Mouse (Mus musculus) ovary, adult 18-20 months (tissue): ENCODE data around the gene Cacna1e.

Experiments used
- DNase-seq: peaks from one replicate; pipeline ENCODE4 v3.0.0; 2022; ENCODE audit warnings: low spot score, mixed read lengths

Cacna1e gene

DNA sequence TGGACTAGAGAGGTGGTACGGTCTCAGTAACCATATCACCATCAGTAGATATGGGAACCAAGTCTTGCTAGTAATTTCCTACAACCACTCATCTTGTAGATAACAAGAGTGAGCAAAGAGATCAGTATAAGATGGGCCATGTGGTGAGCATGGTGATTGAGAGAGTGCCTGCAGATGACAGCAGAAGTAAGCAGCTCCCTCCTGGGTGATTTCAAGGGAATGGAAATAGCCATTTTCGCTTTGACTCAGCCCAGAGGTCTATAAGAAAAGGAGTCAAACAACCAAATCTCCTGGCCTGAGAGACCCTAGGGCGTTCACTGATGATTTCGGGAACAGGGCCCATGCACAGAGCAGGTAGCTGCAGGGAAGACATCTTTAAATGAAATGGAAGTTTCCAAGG lies 45.0 kb downstream of the Cacna1e start:
- no peak for DNase-seq

DNA sequence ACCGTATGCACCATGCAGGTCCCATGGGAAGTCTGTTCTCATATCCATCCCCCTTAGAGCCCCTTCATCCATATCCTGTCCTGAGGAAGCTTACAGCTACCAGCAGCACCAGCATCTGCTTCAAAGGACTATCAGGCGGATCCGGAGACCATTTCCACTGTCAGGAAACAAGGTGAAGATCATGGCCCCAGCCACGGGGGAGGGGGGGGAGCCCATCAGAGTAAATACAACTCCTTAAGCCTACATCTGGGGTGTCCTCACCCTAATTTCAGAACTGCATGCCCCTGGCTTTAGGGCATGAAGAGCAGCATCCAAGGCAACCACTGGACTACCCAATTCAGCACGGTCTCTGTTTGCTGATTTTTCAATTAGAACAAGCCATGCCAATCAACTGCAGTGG lies 47.8 kb downstream of the Cacna1e start:
- DNase-seq: no peak

DNA sequence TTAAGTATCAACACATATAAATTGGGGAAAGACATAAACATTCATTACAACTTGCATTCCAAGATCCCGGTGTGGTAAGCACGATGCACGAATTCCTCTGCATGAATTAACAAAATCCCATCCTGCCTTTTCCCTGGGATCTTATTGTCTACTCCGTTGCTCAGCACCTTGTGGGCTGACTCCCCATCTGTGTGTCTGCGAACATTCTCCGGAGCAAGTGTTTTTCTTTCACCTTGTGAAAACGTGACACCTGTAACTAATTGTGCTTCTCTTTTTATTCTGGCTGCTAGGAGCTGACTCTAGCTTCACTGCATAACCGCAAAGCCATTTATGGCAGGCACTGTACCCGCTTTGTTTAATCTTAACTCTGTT lies 52.1 kb downstream of the Cacna1e start:
- no peak for DNase-seq

DNA sequence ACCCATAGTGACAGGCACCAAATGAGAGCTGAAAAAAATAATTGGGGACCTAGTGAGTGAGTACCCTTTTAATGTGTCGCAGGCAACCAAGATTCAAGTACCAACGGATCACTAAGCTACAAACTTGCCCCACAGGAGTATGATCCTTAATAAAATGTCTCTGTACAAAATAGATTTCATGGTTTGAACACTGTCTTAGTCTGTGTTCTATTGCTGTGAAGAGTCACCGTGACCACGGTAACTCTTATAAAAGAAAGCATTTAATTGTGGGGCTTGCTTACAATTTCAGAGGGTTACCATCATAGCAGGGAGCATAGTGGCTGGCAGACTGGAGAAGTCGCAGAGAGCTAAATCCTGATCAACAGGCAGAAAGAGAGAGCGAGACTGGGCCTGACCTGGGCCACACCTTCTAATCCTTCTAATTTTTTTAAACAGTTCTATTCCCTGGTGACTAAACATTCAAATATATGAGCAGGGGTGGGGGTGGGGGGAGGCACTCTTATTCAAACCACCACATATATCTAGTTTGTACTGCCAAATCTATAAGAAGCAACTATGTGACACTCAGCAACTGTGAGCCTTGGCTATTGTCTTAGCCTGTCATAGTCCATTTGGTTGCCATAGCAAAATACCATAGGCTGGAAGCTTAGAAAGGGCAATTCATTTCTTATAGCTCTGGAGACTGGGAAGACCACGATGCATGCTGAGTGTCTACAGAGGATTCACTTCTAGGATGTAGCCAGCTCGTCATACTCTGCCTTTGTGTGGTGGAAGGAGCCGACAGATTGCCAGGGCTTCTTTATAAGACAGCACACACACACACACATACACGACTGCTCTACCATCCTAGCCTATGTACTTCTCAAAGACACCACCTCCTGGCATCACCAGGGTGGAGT lies 52.8 kb downstream of the Cacna1e start:
- no peak for DNase-seq

DNA sequence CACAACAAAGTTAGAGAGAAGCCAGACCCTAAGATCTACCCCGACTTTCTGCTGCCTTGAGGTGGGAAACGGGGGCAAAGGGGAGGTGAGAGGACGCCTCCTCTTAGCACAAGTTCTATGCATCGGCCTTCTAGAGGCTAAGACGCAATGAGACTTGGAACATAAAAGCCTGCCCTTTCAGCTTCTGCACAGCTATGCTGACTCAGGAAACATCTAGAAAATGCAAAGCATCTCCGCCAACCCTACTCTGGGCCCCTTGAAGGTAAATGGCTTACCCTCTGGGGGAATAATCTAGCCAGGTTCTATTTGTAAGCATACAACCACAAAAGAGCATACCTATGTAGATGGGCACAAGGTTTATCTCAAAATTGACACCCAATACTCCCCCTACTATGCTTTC lies 54.2 kb downstream of the Cacna1e start:
- no peak for DNase-seq

DNA sequence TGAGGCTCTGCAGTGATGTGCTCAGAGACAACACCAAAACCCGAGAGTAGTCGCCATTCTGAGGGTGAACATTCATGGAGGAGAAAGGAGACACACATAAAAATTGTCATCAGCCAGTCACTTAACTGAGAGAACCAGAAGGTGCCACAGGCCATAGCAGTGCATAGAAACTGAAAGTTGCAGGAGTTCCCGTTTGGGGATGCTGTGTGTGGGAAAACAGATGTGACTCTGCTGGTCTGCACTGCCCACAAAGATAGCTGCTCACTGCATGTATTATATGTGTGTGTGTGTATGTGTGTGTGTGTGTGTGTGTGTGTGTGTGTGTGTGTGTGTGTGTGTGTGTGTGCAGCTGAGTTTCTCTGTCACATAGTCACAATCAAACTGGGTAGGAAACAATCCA lies 61.2 kb downstream of the Cacna1e start:
- DNase-seq: no peak

DNA sequence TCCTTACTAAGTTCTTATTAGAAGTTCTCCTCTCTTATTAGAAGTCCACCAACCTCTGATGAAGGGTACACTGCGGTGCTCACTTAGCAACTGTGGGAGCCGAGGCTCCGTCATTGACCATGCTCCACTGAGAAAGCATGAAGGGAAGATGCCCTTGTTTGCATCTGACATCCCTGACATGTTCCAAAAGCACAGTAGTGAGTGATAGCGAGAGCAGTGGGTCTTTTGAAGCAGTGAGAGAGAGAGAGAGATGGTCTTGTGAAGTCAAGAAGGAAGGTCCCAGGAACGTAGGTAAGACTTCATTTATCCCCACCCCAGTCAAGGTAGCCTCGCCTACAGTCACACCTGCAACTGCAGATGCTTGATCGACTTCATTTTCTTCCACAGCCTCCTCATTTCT lies 63.9 kb downstream of the Cacna1e start:
- DNase-seq: no peak

DNA sequence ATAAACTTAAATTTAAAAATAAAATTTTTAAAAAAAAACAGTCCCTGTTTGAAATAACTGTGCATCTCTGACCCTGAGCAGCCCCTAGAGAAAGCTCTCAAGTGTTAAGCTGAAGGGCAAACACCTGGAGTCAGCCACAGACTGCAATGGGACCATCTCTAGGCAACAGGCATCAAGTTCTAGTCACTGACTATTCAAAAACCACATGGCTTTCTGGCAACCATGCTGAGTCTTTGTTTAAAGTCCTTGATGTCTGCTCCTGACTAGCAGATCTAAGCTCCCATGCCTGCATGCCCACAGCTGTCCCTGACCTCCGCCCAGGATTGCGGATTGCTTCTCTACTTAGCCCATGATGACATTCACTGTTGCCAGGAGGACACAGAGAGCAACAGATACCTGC lies 64.3 kb downstream of the Cacna1e start:
- no peak for DNase-seq

DNA sequence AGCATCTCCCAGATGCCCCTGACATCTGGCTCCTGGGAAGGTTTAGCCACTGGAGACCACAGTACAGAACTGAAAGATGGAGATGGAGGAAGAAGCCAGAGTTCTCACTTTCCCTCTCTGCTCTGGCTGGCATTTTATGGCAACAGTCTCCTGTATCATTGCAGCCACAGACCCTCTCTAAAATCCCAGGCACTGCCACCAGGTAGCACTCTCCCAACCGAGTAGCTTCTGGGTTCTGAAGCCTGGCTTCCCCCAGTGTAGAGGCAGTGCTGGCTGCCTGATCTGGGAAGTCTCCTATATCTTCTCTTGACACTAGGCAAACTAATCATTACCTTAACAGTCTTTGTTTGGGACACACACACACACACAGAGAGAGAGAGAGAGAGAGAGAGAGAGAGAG lies 65.6 kb downstream of the Cacna1e start:
- no peak for DNase-seq

DNA sequence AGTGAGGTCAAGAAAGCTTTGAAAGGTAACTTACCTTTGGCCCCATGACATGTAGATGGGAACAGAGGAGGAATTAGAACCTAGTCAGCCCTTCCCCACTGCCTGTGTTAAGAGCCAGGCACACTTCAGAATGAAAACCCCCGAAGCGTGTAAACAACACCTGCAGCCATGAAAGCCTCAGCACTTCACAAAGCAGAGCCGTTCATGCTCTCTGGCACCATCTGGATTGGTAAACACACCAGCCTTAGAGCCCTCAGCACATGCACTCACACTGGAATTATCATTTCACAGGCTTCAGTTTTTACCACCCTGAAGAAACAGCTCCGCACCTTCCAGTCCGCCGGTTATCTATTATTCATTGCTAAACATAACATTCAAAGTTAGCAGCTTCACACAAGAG lies 67.5 kb downstream of the Cacna1e start:
- no peak for DNase-seq

DNA sequence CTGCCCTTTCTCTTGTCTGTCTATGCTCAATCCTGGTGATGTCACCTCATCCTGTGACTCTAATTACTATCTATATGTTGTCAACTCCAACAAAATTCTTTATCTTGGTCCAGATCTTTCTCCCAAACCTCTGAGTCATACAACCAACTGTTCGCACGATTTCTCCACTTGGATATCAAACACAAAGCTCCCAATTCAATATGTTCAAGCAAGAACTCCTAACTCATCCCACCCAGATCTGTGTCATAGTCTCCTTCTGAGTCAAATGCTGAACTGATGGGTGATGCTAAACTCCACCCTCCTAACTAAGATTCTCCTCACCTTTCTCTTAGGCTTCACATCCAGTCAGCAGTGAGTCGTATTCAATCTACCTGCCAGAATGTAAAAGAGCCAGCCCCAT lies 68.0 kb downstream of the Cacna1e start:
- DNase-seq: no peak

DNA sequence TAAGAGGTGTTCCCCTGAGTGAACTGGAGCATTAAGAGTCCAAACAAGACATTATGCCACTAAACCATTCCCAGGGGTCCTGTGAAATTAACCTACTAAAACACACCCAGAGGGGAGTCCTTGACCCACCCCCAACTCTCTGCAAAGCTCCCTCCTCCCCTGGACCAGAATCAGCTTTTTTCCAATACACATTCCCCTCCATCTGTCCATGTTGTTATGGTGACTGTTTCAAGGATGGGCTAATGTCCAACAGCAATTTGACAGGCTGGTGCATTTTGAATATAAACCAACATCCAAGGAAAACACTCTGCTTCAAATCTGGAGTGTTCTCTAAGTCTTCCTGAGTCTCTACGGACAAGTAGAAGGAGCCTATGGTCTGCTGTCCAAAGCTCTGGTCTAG lies 78.6 kb downstream of the Cacna1e start:
- DNase-seq: no peak

DNA sequence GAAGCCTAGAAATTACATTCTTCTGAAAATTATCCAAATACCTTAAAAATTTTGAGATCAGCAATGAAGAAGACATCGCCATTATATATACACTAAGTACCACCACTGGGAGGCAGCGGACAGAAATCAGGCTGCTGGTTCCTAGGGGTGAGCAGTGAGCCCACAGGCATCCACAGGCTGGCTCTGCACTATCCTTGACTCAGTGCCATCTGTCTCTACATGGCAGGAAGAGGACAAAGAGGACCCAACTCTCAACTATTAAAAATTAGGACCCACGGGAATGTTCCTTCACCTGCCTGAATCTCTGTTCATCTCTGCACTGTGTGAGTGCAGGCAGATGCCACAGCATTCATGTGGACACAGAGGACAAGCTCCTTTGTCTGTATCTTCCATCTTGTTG lies 79.3 kb downstream of the Cacna1e start:
- no peak for DNase-seq

DNA sequence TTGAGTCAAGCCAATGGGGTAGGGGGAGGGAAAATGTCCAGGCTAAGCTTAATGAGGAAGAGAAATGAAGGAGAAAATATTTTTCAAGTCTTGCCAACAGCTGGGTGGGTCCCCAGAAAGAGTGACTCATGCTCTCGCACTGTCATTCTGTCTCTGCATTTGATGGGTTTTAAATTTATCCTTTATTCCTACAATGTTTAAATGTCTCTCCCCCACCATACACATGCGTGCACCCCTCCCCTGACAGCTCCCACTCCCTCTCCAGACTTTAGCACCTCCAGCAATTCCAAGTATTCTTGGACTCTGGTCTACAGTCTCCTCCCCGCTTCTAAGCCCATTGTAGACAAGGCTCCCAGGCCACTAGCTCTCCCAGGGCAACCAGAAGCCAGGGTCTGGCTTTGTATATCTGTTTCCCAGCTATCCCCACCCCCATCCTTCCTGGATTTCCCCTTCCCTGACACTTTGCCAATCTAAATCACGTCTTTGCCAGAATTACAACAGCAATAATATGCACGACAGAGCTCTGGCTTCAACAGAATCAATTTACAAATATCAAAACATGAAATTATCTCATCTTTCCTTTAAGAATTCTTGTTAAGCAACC lies 81.9 kb downstream of the Cacna1e start:
- no peak for DNase-seq

DNA sequence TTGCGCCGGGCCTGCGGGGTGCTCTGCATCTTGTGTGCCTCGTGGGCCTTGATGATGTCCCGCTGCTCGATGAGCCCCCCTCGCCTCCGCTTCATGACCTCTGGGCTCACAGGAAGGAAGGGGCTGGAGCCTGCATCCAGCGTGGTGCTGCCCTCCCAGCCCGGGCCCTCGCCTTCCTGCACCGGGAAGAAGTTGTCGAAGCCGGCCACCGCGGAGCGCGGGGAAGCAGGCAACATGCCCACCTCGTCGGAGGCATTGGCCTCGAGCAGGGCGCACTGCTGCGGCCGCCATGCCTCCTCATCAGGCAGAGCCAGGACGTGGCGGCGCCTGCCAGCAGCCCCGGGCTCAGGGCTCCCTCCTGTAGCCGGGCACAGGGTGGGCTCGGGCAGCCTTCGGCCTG lies 85.0 kb downstream of the Cacna1e start:
- no peak for DNase-seq

DNA sequence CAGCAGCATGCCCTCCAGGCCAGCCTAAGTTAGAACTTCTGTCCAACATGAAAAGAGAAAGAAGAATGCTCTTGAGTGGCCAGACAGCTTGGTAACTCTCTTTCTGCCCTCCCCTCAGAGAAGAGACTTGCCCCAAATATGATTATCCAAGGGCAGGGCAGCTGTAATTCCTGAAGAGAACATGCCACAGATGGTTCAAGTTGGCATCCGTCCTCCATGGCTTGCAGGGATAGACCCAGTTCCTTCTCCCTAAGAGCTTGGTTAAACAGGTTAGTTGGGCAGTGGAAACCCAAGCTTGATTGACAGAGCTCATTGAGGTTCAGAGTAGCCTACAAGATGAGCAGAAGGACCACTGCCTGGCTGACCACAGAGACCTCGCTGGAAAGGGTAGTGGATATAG lies 85.5 kb downstream of the Cacna1e start:
- DNase-seq: no peak

DNA sequence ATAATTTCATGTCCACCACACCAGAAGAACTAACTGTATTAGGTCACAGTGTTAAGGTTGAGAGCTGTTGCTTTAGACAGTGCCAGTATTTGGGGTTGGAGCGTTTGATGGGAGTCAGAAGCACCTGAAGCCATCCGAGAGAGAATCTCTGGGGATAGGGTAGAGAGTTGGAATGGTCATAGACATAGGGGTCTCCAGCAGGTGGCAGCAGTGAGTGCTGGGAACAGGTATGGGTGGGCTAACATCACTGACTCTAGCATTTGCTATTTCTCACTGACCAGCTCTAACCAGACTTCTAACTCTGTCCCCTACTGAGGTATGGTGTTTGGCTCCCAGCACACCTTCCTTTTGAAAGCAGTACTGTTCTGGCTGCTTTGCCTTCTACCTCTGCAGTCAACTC lies 87.6 kb downstream of the Cacna1e start:
- no peak for DNase-seq

DNA sequence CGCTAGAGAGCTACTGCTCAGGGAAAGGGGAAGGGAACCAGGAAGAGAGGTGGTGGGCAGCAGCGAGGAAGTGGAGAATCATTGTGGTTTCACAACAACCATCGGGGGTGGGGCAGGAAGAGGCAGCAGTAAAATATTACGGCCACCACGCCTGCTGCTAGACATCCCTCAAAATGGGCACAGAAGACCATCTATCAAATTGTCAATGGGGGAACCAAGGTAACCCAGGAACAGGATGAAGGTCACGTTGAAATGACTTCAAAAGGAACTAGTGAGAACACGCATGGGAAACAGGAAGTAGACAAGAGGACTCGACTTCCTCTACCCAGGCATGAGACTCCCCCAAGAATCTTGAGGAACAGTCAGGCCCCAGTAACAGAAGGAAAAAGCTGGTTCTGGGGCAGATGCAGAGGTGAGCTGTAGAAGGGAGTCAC lies 89.8 kb downstream of the Cacna1e start:
- DNase-seq: no peak

DNA sequence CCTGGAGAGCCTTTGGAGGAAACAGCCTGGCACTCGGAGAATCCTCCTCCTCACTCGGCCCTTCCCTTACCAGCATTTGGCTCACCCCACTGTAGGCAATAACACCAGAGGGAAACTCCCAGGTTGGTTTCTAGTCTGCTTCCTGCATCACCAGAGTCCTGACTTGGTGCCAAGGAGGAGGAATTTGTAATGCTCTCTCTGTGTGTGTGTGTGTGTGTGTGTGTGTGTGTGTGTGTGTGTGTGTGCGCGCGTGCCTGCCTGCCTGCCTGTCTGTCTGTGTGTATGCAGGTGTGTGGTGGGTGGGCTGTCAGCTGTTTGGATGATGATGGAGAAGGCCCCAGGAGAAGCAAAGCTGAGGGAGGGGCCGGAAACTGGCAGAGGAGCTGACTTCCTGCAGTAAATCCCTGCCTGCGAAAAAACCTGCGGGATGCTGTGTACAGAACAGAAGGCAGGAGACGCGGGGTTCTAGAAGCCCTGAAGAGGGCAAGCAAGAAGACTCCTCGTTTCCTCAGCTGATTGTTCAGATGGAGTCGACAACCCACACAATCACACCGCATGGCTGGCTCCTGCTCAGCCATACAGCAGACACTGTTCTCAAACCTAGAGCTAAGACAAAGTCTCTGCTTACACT lies 92.6 kb downstream of the Cacna1e start:
- no peak for DNase-seq

DNA sequence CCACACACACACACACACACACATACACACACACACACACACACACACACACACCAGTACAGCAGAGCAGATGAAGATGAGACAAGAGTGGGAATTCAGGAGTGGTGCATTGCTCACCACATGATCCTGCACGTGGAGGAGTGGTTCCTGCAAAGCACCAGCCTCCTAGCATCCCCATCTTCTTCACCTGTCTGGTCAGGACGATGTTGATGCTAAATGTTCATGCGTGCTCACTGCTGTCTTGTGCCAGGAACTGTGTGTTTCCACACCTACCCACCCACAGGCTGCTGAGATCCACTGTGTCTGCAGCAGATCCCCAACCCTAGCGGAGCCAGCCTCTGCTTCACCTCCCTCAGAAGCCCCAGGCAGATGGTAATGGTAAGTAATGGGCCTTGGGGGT lies 95.8 kb downstream of the Cacna1e start:
- DNase-seq: no peak

DNA sequence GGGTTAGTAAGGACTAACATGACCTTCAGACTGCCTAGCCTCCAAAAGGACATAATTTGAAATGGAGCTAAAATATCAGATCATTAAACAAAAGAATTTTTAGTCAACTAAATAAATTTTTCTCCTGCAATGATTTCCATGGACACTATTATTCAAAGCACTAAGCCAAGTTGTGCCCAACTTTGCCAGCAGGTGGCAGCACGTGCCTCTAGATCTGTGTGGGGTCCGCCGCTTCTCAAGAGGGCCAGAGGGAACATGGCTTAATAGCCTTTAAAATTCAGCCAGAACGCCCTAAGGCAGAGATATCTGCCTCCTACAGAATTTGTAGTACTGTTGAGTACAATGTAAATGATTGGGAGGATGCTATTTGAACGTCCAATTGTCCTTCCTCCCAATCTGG lies 96.2 kb downstream of the Cacna1e start:
- DNase-seq: no peak

DNA sequence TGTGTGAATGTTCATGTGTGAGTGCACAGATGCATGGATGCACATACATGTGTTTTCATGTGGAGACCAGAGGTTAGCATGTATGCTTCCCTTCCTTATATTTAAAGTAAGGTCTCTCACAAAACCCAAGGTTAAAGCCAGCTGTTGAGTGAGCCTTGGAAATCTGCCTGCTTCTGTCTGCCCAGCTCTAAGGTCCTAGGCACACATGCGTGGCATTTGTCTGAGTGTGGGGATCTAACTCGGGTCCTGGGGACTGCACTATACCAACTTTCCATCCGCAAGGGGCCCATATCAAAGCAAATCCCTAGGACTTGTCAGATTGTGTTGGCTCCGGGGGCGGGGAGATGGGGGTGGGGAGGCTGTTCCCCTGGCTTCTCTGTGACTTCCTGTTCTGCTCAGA lies 96.9 kb downstream of the Cacna1e start:
- DNase-seq: no peak

DNA sequence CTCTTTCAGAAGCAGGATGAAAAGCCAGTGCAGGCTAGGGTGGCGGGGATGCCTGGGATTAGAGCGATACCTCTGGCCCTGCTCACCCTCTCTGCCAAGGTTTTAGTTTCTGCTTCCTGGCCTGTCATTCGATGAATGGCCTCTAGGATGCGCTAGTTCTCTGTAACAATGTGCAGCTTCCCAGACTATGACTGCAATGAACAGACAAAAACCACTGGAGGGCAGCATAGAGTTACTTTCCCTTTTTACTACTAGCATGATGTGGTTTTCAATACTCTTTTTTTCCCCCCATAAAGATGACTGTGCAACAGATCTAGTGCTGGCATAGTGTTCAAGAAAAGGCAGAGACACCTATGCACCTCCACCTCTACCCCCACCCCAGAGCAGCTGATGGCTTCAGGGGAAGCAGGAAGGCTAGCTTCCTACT lies 98.0 kb downstream of the Cacna1e start:
- peak; percentile 19 for DNase-seq
